ENCODE assay signal across 19 mouse cellular contexts in the genomic region with DNA sequence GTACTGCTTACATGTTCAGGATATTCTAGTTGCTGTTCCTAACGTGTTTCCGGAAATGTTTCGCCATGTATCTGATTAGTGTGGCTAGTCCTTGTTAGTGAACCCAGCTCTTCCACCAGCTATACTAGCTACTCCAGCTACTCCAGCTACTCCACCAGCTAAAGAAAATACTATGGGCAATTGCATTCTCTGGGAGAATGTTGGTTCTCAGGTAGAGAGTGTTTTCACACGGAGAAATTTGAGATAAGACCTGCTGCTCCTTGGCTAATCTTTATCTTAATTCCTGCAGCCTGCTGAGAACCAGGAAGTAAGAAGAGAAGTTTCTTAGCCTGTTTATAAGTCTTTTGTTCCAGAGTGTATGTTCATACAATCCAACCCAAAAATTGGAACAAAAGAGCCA. TPM values are rescaled to one million over a fixed set of nuclear protein-coding genes. Genes with fewer than 3 reads are reported as not detected.
DNase-seq lines count a peak whose midpoint lies in the region; ATAC-seq and TF ChIP-seq lines count a peak whose summit lies in the region.
"Had no signal": no experiment of that assay in that cellular context is flagged by ENCODE, and none has a peak within 500 bp of the region (broad histone marks: within the 10 kb centered on the region; RNA-seq: fewer than 3 reads in every experiment).

No protein-coding gene starts in this region.

- peaks cover 60% of the 10 kb centered on the region for H3K4me1 ChIP-seq in heart, embryonic 15.5 days (replicated peaks)
- H3K4me1 ChIP-seq in heart, adult 2 months (ENCODE audit: control insufficient read depth, insufficient read depth, low read length) = peaks cover 5% of the 10 kb centered on the region
- H3K4me1 ChIP-seq in liver, embryonic 16.5 days (ENCODE audit: control insufficient read depth, low read depth, low read length) = peaks cover 64% of the 10 kb centered on the region

- no peaks in the 10 kb centered on the region for H3K36me3 ChIP-seq in heart, embryonic 15.5 days
- H3K36me3 ChIP-seq in heart, adult 2 months (ENCODE audit: control insufficient read depth, insufficient read depth, low read length) = peaks cover 5% of the 10 kb centered on the region
- H3K36me3 ChIP-seq in liver, embryonic 16.5 days (ENCODE audit: control insufficient read depth, insufficient read depth) = peaks cover 11% of the 10 kb centered on the region
- H3K36me3 ChIP-seq: neural tube, embryonic 13.5 days had no signal

- H3K9me3 ChIP-seq in heart, embryonic 15.5 days (replicated peaks) = no peaks in the 10 kb centered on the region
- no peaks in the 10 kb centered on the region for H3K9me3 ChIP-seq in liver, embryonic 16.5 days (replicated peaks; ENCODE audit: control insufficient read depth, low read length)
- H3K9me3 ChIP-seq: forebrain, embryonic 13.5 days; hindbrain, embryonic 10.5 days; neural tube, embryonic 13.5 days had no signal

- TF ChIP-seq CTCF in heart, adult 2 months (IDR thresholded peaks at IDR 0.05) = no peak

- no peak overlapping the region for H3K9ac ChIP-seq in heart, embryonic 15.5 days
- no peak overlapping the region for H3K9ac ChIP-seq in heart, adult 2 months (ENCODE audit: low read depth, low read length)
- peak overlapping the region; percentile 54 for H3K9ac ChIP-seq in liver, embryonic 16.5 days (ENCODE audit: low read depth, low read length)
- H3K9ac ChIP-seq: forebrain, embryonic 13.5 days; neural tube, embryonic 13.5 days had no signal

- no peak for TF ChIP-seq EP300 in heart, adult 2 months (IDR thresholded peaks at IDR 0.05; ENCODE audit: insufficient read depth, low read depth, low read length)

- peak overlapping the region; percentile 54 for H3K27ac ChIP-seq in heart, embryonic 15.5 days
- no peak overlapping the region for H3K27ac ChIP-seq in heart, adult 2 months
- peak overlapping the region; percentile 92 for H3K27ac ChIP-seq in liver, embryonic 16.5 days (ENCODE audit: low read length)
- H3K27ac ChIP-seq: forebrain, embryonic 13.5 days; hindbrain, embryonic 10.5 days; neural tube, embryonic 13.5 days had no signal

- intact Hi-C loops in heart, adult 2 months (cut with DNase I) = no loop called here

- no peaks in the 10 kb centered on the region for H3K27me3 ChIP-seq in heart, embryonic 15.5 days
- H3K27me3 ChIP-seq in heart, adult 2 months (ENCODE audit: control insufficient read depth, insufficient read depth, low read length) = no peaks in the 10 kb centered on the region
- H3K27me3 ChIP-seq in liver, embryonic 16.5 days (ENCODE audit: control insufficient read depth, insufficient read depth, low read depth, low read length) = no peaks in the 10 kb centered on the region
- H3K27me3 ChIP-seq: forebrain, embryonic 13.5 days; neural tube, embryonic 13.5 days; Patski had no signal

- peaks cover 11% of the 10 kb centered on the region for H3K79me2 ChIP-seq in heart, adult 2 months (replicated peaks; ENCODE audit: control insufficient read depth, insufficient read depth, low read length)

- DNase-seq in heart, adult 2 months = no peak
- peak; percentile 43 for DNase-seq in 416B (ENCODE audit: low read depth)
- no peak for DNase-seq in adrenal gland, postnatal 25 days
- DNase-seq in gastrocnemius, postnatal 4 days (ENCODE audit: low spot score in 2 of 2) = no peak
- no peak for DNase-seq in thymus, adult 18-20 months
- DNase-seq: adrenal gland, adult 2 months; cerebellum, postnatal 10 days; kidney, adult 11 months; lung, postnatal 14 days; retina, postnatal 1 day; thymus, postnatal 25 days had no signal

- H3K4me3 ChIP-seq in heart, embryonic 15.5 days = no peak overlapping the region
- H3K4me3 ChIP-seq in heart, adult 2 months = no peak overlapping the region
- H3K4me3 ChIP-seq in liver, embryonic 16.5 days (ENCODE audit: low read depth, low read length) = peak overlapping the region; percentile 49
- H3K4me3 ChIP-seq: forebrain, embryonic 13.5 days; hindbrain, embryonic 10.5 days; neural tube, embryonic 13.5 days had no signal

- no peak overlapping the region for H3K4me2 ChIP-seq in heart, embryonic 15.5 days
- peak overlapping the region; percentile 72 for H3K4me2 ChIP-seq in liver, embryonic 16.5 days (ENCODE audit: low read depth, low read length)
- H3K4me2 ChIP-seq: forebrain, embryonic 13.5 days; neural tube, embryonic 13.5 days had no signal

- no peak for ATAC-seq in heart, embryonic 15.5 days (replicated peaks; ENCODE audit: insufficient number of reproducible peaks, insufficient read depth, low FRiP score, low read depth)
- ATAC-seq in erythroblast, adult 5-6 weeks (replicated peaks; ENCODE audit: low FRiP score, poor library complexity, severe bottlenecking) = peak; percentile 12; the same call in 1 of the 2 replicates
- ATAC-seq in liver, embryonic 16.5 days (ENCODE audit: low read depth) = peak; percentile 33
- ATAC-seq: forebrain, embryonic 13.5 days; midbrain, embryonic 16.5 days; Patski had no signal

- no peak for TF ChIP-seq POLR2A in heart, adult 2 months (IDR thresholded peaks at IDR 0.05; ENCODE audit: insufficient read depth, low read depth, low read length)

- WGBS in heart, embryonic 15.5 days = 32% methylated on average over 4 of the region's 4 CpGs
- WGBS in heart, adult 2 months = 36% methylated on average over 4 of the region's 4 CpGs
- WGBS in liver, embryonic 16.5 days (ENCODE audit: insufficient replicate concordance) = 8% methylated on average over 4 of the region's 4 CpGs

RNA-seq across cellular contexts. Expression of a gene that starts 9.1 kb away (rescaled TPM):
- 43.7 TPM in 2 replicates for polyA plus RNA-seq in heart, embryonic 15.5 days (2015; fragmentation: Nextera tagmentation; extraction: Ambion mirVana)
- total RNA-seq in heart, adult 2 months (2021) = 10 to 100 TPM; 61.4 to 74.8 TPM
- polyA plus RNA-seq in heart, adult 2 months (2012; rRNA removed) = 20.9 and 47.6 TPM in 2 replicates
- total RNA-seq in erythroblast, adult 5-6 weeks (2015; ENCODE audit: low replicate concordance) = 252 and 320 TPM in 2 replicates
- 514 and 775 TPM in 2 replicates for total RNA-seq in erythroblast, adult 5-6 weeks (2017; ENCODE audit: low replicate concordance)
- polyA plus RNA-seq in liver, embryonic 16.5 days (2015; fragmentation: Nextera tagmentation; extraction: Ambion mirVana) = 85.7 and 88.8 TPM in 2 replicates
- 73.3 and 79.6 TPM in 2 replicates for total RNA-seq in adrenal gland, postnatal 25 days (2021)
- 10 to 100 TPM; 34.1 to 34.5 TPM for total RNA-seq in gastrocnemius, postnatal 4 days (2021)
